Mouse (Mus musculus) limb, embryonic 11.5 days (tissue): Measurements from ENCODE around the gene Olfr648. TPM values are rescaled to one million over a fixed set of nuclear protein-coding genes. Genes with fewer than 3 reads are reported as not detected.

ENCODE experiments used
- ATAC-seq: fragments of 200-750 bp; cut with Nextera tagmentation; 2 replicates; pipeline ENCODE4 v1.8.0; 2017; ENCODE audit warnings: low read depth; ENCODE audit not compliant: insufficient number of reproducible peaks, low FRiP score, low TSS enrichment
- DNase-seq: peaks from one replicate; pipeline ENCODE4 v3.0.0-alpha.2; 2015; ENCODE audit warnings: low spot score
- H3K27ac ChIP-seq: fragments of 300-500 bp; sonication (generic); replicated peaks from 2 replicates; pipeline ENCODE4 v1.5.1; 2014; ENCODE audit warnings: low read depth, mild to moderate bottlenecking, low read length
- H3K27me3 ChIP-seq: fragments of 300-500 bp; sonication (generic); 2 replicates; pipeline ENCODE4 v1.6.1; 2014; ENCODE audit warnings: mild to moderate bottlenecking, low read length, mixed read lengths; ENCODE audit not compliant: control insufficient read depth, insufficient read depth
- H3K36me3 ChIP-seq: fragments of 300-500 bp; sonication (generic); 2 replicates; pipeline ENCODE4 v1.6.1; 2014; ENCODE audit warnings: mild to moderate bottlenecking, low read length, moderate library complexity, mixed read lengths; ENCODE audit not compliant: control insufficient read depth, insufficient read depth
- H3K4me1 ChIP-seq: fragments of 300-500 bp; sonication (generic); 2 replicates; pipeline ENCODE4 v1.6.1; 2014; ENCODE audit warnings: low read length, mixed read lengths; ENCODE audit not compliant: control insufficient read depth, insufficient read depth
- H3K4me2 ChIP-seq: fragments of 300-500 bp; sonication (generic); 2 replicates; pipeline ENCODE4 v1.6.1; 2014; ENCODE audit warnings: low read depth, mild to moderate bottlenecking, moderate library complexity; ENCODE audit not compliant: severe bottlenecking
- H3K4me3 ChIP-seq: fragments of 300-500 bp; sonication (generic); 2 replicates; pipeline ENCODE4 v1.5.1; 2014; ENCODE audit warnings: low read depth, low read length
- H3K9ac ChIP-seq: fragments of 300-500 bp; sonication (generic); 2 replicates; pipeline ENCODE4 v1.6.1; 2014; ENCODE audit warnings: mild to moderate bottlenecking, low read length
- H3K9me3 ChIP-seq: fragments of 300-500 bp; sonication (generic); 2 replicates; pipeline ENCODE4 v1.6.1; 2016; ENCODE audit warnings: low read length; ENCODE audit not compliant: control insufficient read depth
- WGBS: fragments of 180-500 bp; shearing (Covaris S2); extraction: QIAGEN DNeasy Blood & Tissue Kit; methylation state at CpG from one replicate; pipeline ENCODE4 v1.1.7; 2014; 5-methylcytosine and 5-hydroxymethylcytosine counted together
- polyA plus RNA-seq: library from polyadenylated mRNA; unstranded; fragments of >200 nt; fragmentation: Nextera tagmentation; extraction: Ambion mirVana; gene quantifications from 2 replicates; pipeline ENCODE4 v1.2.1, GENCODE M21; 2014

Olfr648 gene
- 0.18 and 0.25 TPM in 2 replicates for polyA plus RNA-seq

DNA sequence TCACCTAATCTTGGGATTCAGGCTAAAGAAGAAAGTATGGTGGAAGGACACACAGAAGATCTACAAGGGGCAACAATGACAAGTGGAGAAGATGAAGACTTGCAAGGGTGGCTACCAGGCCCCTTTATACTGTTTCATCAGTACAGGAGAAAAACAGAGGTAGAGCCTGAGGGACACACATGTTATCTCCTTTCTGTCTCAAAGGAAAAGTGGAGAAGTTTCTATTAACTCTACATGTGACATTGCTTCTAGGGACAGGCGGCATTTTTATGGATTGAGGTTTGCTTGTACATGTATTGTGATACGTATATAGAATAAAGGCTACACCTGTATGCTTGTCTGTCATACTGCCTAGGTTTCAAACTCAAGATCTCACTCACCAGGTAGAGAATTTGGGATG, at the start of gene Olfr648:
Olfr648 (minus strand) TSS at position 101 of the 400 bp plus-strand sequence.
- no peaks in the 10 kb centered on the region for H3K27me3 ChIP-seq
- no peak for ATAC-seq
- no peak for DNase-seq
- WGBS = 95% methylated on average over 2 of the region's 2 CpGs
- H3K36me3 ChIP-seq = no peaks in the 10 kb centered on the region
- no peak within 1 kb of the TSS for H3K4me2 ChIP-seq
- H3K4me3 ChIP-seq = no peak within 1 kb of the TSS
- H3K9me3 ChIP-seq = no peaks in the 10 kb centered on the region
- no peak within 1 kb of the TSS for H3K9ac ChIP-seq
- H3K27ac ChIP-seq = no peak within 1 kb of the TSS
- H3K4me1 ChIP-seq = no peaks in the 10 kb centered on the region

DNA sequence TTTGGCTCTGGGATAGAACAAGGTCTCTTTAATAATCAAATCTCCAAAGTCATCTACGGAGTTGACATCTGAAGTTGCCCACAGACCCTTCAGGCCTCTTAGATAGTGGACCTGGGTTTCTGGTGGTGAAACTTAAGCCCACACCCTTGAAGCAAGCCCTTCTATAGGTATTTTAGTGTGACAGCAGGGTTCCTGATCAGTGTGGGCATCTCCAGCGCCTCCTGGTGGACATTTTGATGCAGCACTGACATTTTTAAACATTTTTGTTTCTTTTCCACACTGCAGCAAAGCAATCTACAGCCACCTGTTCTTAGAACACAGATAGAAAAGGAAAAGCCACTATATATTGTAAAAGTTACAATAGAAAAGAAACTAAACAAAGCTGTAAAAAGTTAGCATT, 48.0 kb upstream of the Olfr648 start:
- H3K27ac ChIP-seq = no peak overlapping the region
- no peak overlapping the region for H3K4me3 ChIP-seq
- H3K4me2 ChIP-seq = no peak overlapping the region
- H3K9ac ChIP-seq = no peak overlapping the region
- DNase-seq (peak; percentile 51), ATAC-seq (no peak)
- WGBS = 34% methylated on average over 2 of the region's 2 CpGs
- H3K9me3 ChIP-seq = no peaks in the 10 kb centered on the region
- no peaks in the 10 kb centered on the region for H3K4me1 ChIP-seq
- H3K27me3 ChIP-seq = no peaks in the 10 kb centered on the region
- H3K36me3 ChIP-seq = no peaks in the 10 kb centered on the region

DNA sequence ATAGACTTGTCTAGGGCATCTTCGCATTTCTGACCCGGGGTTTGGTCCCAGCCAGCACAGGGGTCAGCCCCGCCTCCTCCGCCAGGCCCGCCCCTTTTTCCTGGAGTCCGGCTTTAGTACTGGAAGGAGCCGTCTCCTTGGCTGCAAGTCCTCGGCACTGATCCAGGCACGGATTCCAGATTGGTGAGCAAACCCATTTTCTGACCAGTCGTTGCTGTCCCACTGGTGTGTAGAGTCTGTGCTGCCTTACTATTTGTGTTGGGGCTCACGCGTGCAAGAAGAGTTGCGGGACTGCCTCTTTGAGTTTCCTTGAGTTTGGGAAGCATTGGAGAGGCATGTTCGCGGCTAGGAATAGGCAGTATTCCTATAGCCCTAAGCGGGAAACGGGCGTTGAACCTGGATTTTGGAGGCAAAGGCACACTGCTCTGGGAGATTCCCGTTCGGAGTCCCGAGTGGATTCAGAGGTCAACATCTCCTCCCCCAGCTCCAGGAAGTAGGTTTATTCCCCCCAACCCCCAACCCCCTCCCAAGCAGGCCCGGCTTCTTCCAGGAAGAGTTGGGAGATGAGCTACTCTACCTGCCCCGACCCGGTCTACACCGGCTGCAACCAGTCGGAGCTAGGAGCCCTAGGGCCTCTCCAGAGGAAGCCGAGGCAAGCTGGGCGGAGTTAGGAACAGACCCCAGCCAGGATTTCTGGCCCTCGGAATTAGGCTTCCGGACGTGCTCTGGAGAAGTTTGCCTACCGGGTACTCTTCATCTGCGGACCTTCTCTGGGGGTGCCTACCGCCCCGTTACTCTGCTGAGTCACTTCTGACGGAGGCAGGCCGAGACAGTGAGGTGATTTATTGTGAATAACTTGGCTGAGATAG, 35.7 kb upstream of the Olfr648 start, which contains the start of gene Trim6:
Trim6 (plus strand) TSS at position 93 of the 869 bp plus-strand sequence.
- 2% methylated on average over 37 of the region's 37 CpGs for WGBS
- Histone ChIP-seq H3K9me3 (no peaks in the 10 kb centered on the region), H3K27me3 (no peaks in the 10 kb centered on the region), H3K9ac (peak within 1 kb of the TSS; percentile 43), H3K36me3 (no peaks in the 10 kb centered on the region), H3K4me2 (peak within 1 kb of the TSS; percentile 54), H3K27ac (no peak within 1 kb of the TSS), H3K4me3 (peak within 1 kb of the TSS; percentile 30), H3K4me1 (no peaks in the 10 kb centered on the region)
- DNase-seq (peak; percentile 76), ATAC-seq (peak; percentile 85)

DNA sequence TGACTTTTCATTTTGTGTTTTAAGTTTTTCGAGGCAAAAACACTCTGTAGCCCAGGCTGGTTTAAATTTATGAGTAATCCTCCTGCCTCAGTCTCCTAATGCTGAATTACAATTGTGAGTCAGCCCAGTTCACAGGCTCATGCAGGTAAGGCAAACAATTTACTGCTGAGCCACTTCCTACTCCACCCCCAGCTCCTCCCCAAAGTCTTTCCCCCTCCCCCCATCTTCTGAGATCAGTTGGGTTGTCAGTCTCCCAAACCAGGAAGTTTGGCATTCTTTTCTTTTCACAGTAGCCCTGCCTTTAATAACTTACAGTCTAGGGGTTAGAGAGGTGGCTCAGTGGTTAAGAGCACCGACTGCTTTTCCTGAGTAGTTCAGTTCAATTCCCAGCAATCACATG, 34.7 kb upstream of the Olfr648 start:
- no peak overlapping the region for H3K9ac ChIP-seq

DNA sequence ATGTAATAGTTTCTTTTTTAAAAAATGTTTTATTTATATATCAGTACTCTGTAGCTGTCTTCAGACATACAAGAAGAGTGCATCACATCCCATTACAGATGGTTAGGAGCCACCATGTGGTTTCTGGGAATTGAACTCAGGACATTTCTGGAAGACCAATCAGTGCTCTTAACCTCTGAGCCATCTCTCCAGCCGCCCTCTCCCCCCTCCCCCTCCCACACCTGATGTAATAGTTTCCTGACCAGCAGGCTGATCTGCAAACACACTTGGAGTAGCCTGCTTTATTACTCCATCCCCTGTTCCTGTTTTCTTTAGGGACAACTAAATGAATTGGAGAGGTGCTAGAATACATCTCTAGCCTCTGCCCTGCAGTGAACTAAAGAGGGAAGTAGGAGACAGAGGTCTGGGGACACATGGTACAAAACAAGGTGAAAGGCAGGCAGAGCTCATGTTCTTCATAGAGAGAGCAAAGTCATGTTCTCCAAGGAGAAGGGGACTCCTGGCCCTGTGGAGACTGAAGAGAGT, 32.9 kb upstream of the Olfr648 start:
- DNase-seq = no peak
- H3K4me1 ChIP-seq = no peaks in the 10 kb centered on the region
- WGBS = 39% methylated on average over 1 of the region's 1 CpGs
- H3K27me3 ChIP-seq = no peaks in the 10 kb centered on the region
- no peak overlapping the region for H3K27ac ChIP-seq
- H3K36me3 ChIP-seq = no peaks in the 10 kb centered on the region
- H3K4me2 ChIP-seq = no peak overlapping the region
- no peak overlapping the region for H3K4me3 ChIP-seq
- no peak overlapping the region for H3K9ac ChIP-seq
- ATAC-seq = no peak
- no peaks in the 10 kb centered on the region for H3K9me3 ChIP-seq

More for the DNA sequence above, 34.7 kb upstream of the Olfr648 start:
- Histone ChIP-seq H3K9me3 (no peaks in the 10 kb centered on the region), H3K27me3 (no peaks in the 10 kb centered on the region), H3K4me3 (no peak overlapping the region), H3K36me3 (no peaks in the 10 kb centered on the region), H3K27ac (no peak overlapping the region), H3K4me1 (no peaks in the 10 kb centered on the region), H3K4me2 (no peak overlapping the region)
- no peak for ATAC-seq
- DNase-seq = no peak
- 69% methylated on average over 2 of the region's 2 CpGs for WGBS

DNA sequence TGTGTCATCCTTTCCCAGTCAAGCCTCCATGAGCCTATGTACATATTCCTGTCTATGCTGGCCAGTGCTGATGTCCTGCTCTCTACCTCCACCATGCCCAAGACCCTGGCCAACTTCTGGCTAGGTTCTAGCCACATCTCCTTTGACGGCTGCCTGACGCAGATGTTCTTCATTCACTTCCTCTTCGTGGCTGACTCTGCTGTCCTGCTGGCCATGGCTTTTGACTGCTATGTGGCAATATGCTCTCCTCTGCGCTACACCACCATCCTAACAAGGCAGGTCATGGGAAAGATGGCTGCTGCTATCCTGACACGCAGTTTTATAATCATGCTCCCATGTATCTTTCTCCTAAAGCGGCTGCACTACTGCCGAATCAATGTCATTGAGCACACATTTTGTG, 23.0 kb upstream of the Olfr648 start:
- Histone ChIP-seq H3K4me3 (no peak overlapping the region), H3K4me2 (no peak overlapping the region), H3K27ac (no peak overlapping the region), H3K36me3 (no peaks in the 10 kb centered on the region), H3K9ac (no peak overlapping the region), H3K9me3 (no peaks in the 10 kb centered on the region), H3K4me1 (no peaks in the 10 kb centered on the region), H3K27me3 (no peaks in the 10 kb centered on the region)
- WGBS = 91% methylated on average over 7 of the region's 7 CpGs
- ATAC-seq = no peak
- no peak for DNase-seq

DNA sequence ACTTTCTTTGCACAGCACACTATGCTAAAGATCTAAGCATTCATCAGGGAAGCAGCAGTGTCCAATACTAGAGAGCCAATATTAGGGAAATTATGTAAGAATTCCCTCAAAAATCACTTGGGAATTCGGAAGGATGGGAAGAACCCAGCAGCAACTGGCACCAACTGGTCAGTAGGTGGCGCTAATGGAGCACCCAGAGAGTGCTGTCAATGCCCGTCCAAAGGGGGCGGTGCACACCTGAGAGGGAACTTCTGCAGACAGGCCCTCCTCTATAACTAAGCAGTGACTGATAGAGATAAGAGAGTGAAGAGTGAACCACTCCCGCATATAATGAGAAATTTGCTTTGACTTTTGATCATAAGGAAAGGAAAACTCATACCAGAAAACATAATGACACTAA, 16.6 kb upstream of the Olfr648 start:
- no peaks in the 10 kb centered on the region for H3K4me1 ChIP-seq
- WGBS = 4% methylated on average over 5 of the region's 5 CpGs
- DNase-seq (peak; percentile 79), ATAC-seq (no peak)
- H3K4me2 ChIP-seq = no peak overlapping the region
- no peaks in the 10 kb centered on the region for H3K9me3 ChIP-seq
- H3K36me3 ChIP-seq = no peaks in the 10 kb centered on the region
- no peaks in the 10 kb centered on the region for H3K27me3 ChIP-seq
- no peak overlapping the region for H3K9ac ChIP-seq
- no peak overlapping the region for H3K4me3 ChIP-seq
- no peak overlapping the region for H3K27ac ChIP-seq

DNA sequence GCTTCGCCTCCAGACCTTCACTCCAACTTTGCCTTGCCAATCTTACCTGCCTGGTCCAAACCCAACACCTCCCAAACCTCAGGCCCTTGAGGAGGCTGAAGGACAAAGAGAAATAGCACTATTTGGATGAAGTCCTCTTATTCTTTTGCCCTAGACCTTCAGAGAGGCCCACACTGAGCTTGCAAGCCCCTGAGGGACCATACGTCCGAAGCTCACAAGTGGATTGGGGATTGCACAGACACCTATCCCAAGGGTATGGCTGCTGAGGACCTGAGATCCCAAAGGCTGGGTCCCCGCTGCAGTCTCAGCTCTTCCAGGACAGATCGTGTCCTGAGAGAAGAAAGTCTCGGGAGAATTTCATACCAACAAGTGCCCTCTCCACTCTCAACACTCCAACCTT, 12.7 kb upstream of the Olfr648 start, which contains the start of gene Olfr649:
Olfr649 (minus strand) TSS at position 101 of the 400 bp plus-strand sequence.
- no peaks in the 10 kb centered on the region for H3K4me1 ChIP-seq
- H3K9me3 ChIP-seq = no peaks in the 10 kb centered on the region
- no peak within 1 kb of the TSS for H3K4me3 ChIP-seq
- DNase-seq = no peak
- no peak within 1 kb of the TSS for H3K27ac ChIP-seq
- H3K9ac ChIP-seq = no peak within 1 kb of the TSS
- ATAC-seq = no peak
- no peaks in the 10 kb centered on the region for H3K36me3 ChIP-seq
- WGBS = 82% methylated on average over 6 of the region's 6 CpGs
- no peaks in the 10 kb centered on the region for H3K27me3 ChIP-seq
- H3K4me2 ChIP-seq = no peak within 1 kb of the TSS
